Mouse (Mus musculus) erythroblast, embryonic 14.5 days (primary cell): ENCODE measurements around the gene Ros1.

Experiments used
- GATA1 ChIP-seq: IDR thresholded peaks from 2 replicates; pipeline ENCODE4 v1.6.1; 2012; ENCODE audit warnings: low read length, inconsistent platforms, mixed read lengths
- TAL1 ChIP-seq: IDR thresholded peaks from 3 replicates; pipeline ENCODE4 v1.6.1; 2012; ENCODE audit warnings: low read length, inconsistent platforms, mixed read lengths

- no peak for TF ChIP-seq TAL1
- no peak for TF ChIP-seq GATA1
Observed at GRCm38 (mm10) chr10:52232196-52233176, 37.4 kb upstream of the Ros1 start.
